In genomic region chr8:116030966-116031365, GRCm38 (mm10) we compare ENCODE assay signal across 29 mouse cellular contexts.
DNase-seq lines count a peak whose midpoint lies in the region; ATAC-seq lines count a peak whose summit lies in the region.
"Had no signal": no experiment of that assay in that cellular context is flagged by ENCODE, and none has a peak within 500 bp of the region (broad histone marks: within the 10 kb centered on the region; RNA-seq: fewer than 3 reads in every experiment).

No protein-coding gene starts in this region.

- H3K4me3 ChIP-seq in forebrain, embryonic 12.5 days (replicated peaks) = no peak overlapping the region
- H3K4me3 ChIP-seq: forebrain, embryonic 15.5 days; heart, adult 2 months; layer of hippocampus, adult 2 months; limb, embryonic 13.5 days; liver, embryonic 12.5 days; megakaryocyte, embryonic 14.5 days; midbrain, embryonic 15.5 days; neural tube, embryonic 13.5 days; stomach, embryonic 15.5 days had no signal

- no peaks in the 10 kb centered on the region for H3K27me3 ChIP-seq in forebrain, embryonic 12.5 days
- H3K27me3 ChIP-seq: forebrain, embryonic 15.5 days; limb, embryonic 13.5 days; liver, embryonic 12.5 days; megakaryocyte, embryonic 14.5 days; midbrain, embryonic 15.5 days; neural tube, embryonic 13.5 days; stomach, embryonic 15.5 days had no signal

- no peaks in the 10 kb centered on the region for H3K36me3 ChIP-seq in forebrain, embryonic 12.5 days (replicated peaks)
- H3K36me3 ChIP-seq: forebrain, embryonic 15.5 days; limb, embryonic 13.5 days; liver, embryonic 12.5 days; midbrain, embryonic 15.5 days; neural tube, embryonic 13.5 days; stomach, embryonic 15.5 days had no signal

- WGBS in forebrain, embryonic 12.5 days = 92% methylated on average over 10 of the region's 10 CpGs

- H3K9me3 ChIP-seq in forebrain, embryonic 12.5 days = no peaks in the 10 kb centered on the region
- H3K9me3 ChIP-seq: forebrain, embryonic 15.5 days; limb, embryonic 13.5 days; liver, embryonic 12.5 days; midbrain, embryonic 15.5 days; neural tube, embryonic 13.5 days; stomach, embryonic 15.5 days had no signal

- H3K4me2 ChIP-seq in forebrain, embryonic 12.5 days = no peak overlapping the region
- H3K4me2 ChIP-seq: forebrain, embryonic 15.5 days; hindbrain, embryonic 14.5 days; limb, embryonic 13.5 days; liver, embryonic 12.5 days; lung, embryonic 14.5 days; midbrain, embryonic 15.5 days; neural tube, embryonic 13.5 days; stomach, embryonic 15.5 days had no signal

- no peaks in the 10 kb centered on the region for H3K4me1 ChIP-seq in forebrain, embryonic 12.5 days
- H3K4me1 ChIP-seq: forebrain, embryonic 15.5 days; limb, embryonic 13.5 days; liver, embryonic 12.5 days; megakaryocyte, embryonic 14.5 days; midbrain, embryonic 15.5 days; neural tube, embryonic 13.5 days; stomach, embryonic 15.5 days had no signal

- DNase-seq in cerebellum, postnatal 10 days = peak; percentile 25 to 44
- DNase-seq in cerebellum, adult 11 months = no peak
- DNase-seq in NIH3T3 (ENCODE audit: low read depth) = peak; percentile 37
- peak; percentile 9 to 29 for DNase-seq in lung, adult 18-20 months
- peak; percentile 10 for DNase-seq in lung, postnatal 25 days (ENCODE audit: low spot score)
- DNase-seq in kidney, postnatal 36 days = no peak
- DNase-seq: adrenal gland, adult 8-10 months; cerebellum, adult 9-11 months; gastrocnemius, postnatal 14 days; heart, adult 2 months; kidney, adult 2 months; kidney, postnatal 14 days; lung, embryonic 14.5 days; right cerebral cortex, adult 18-20 months; right cerebral cortex, postnatal 4 days; thymus, postnatal 25 days had no signal

- ATAC-seq in megakaryocyte-erythroid progenitor cell, adult 5-6 weeks (replicated peaks; ENCODE audit: low FRiP score, low TSS enrichment, poor library complexity, severe bottlenecking) = no peak
- ATAC-seq in forebrain, embryonic 12.5 days (ENCODE audit: low FRiP score) = no peak
- ATAC-seq: CD4-positive, CD25-positive, alpha-beta regulatory T cell, adult 4 months; forebrain, embryonic 15.5 days; inflammation-experienced regulatory T-cells, adult 6 months; liver, embryonic 12.5 days; midbrain, embryonic 15.5 days had no signal

- H3K27ac ChIP-seq in forebrain, embryonic 12.5 days = no peak overlapping the region
- H3K27ac ChIP-seq: forebrain, embryonic 15.5 days; heart, adult 2 months; hindbrain, embryonic 14.5 days; layer of hippocampus, adult 2 months; limb, embryonic 13.5 days; liver, embryonic 12.5 days; midbrain, embryonic 15.5 days; neural tube, embryonic 13.5 days; stomach, embryonic 15.5 days had no signal

- H3K9ac ChIP-seq in forebrain, embryonic 12.5 days = no peak overlapping the region
- H3K9ac ChIP-seq: forebrain, embryonic 15.5 days; hindbrain, embryonic 14.5 days; limb, embryonic 13.5 days; liver, embryonic 12.5 days; lung, embryonic 14.5 days; midbrain, embryonic 15.5 days; neural tube, embryonic 13.5 days; stomach, embryonic 15.5 days had no signal

Comparison
In these comparisons a context has a peak if more than half of its experiments do, and no peak if none do; other contexts are left out.
1. DNase-seq: peak in cerebellum, postnatal 10 days (2 of 2), NIH3T3 (single experiment), lung, adult 18-20 months (2 of 2) and lung, postnatal 25 days (single experiment); none in cerebellum, adult 11 months (single experiment) and kidney, postnatal 36 days (0 of 2).